ENCODE assay signal across 9 mouse cellular contexts in the genomic region with DNA sequence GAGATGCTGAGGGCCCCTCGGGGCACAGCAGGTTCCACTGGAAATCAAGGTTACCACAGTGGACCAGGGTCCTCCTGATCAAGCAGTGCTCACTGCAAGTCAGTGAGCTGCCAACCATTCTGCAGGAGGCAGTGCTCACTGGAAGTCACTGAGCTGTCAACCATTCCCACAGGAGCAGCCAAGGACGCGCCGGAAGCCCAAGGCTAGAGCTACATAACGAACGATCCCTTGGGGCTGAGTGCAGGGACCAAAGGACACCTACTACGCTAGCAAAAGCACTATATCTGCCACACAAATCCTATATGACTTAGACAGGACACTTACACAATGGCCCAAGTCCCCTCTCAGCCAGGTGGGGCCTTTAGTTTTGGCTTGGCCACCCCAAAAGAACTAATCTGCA. TPM values are rescaled to one million over a fixed set of nuclear protein-coding genes. Genes with fewer than 3 reads are reported as not detected.
DNase-seq lines count a peak whose midpoint lies in the region; ATAC-seq and TF ChIP-seq lines count a peak whose summit lies in the region.
"Had no signal": no experiment of that assay in that cellular context is flagged by ENCODE, and none has a peak within 500 bp of the region (broad histone marks: within the 10 kb centered on the region; RNA-seq: fewer than 3 reads in every experiment).

No protein-coding gene starts in this region.

- H3K9me3 ChIP-seq in lung, embryonic 16.5 days (ENCODE audit: control insufficient read depth, low read length): no peaks in the 10 kb centered on the region
- no peaks in the 10 kb centered on the region for H3K9me3 ChIP-seq in embryonic facial prominence, embryonic 15.5 days (replicated peaks)
- no peaks in the 10 kb centered on the region for H3K9me3 ChIP-seq in intestine, postnatal 0 days (ENCODE audit: control insufficient read depth)

- peak overlapping the region; percentile 34 for H3K9ac ChIP-seq in lung, embryonic 16.5 days (ENCODE audit: low read length)
- H3K9ac ChIP-seq in embryonic facial prominence, embryonic 15.5 days: no peak overlapping the region
- H3K9ac ChIP-seq in intestine, postnatal 0 days (ENCODE audit: low read depth, low read length): no peak overlapping the region
- H3K9ac ChIP-seq: midbrain, embryonic 12.5 days had no signal

- 63% methylated on average over 7 of the region's 7 CpGs for WGBS in lung, embryonic 16.5 days
- 70% methylated on average over 7 of the region's 7 CpGs for WGBS in embryonic facial prominence, embryonic 15.5 days
- WGBS in intestine, postnatal 0 days: 56% methylated on average over 7 of the region's 7 CpGs

- peak overlapping the region; percentile 95 for H3K27ac ChIP-seq in lung, embryonic 16.5 days (ENCODE audit: low read length)
- H3K27ac ChIP-seq in embryonic facial prominence, embryonic 15.5 days (replicated peaks): peak overlapping the region; percentile 85
- 0 out of 2 replicates have a peak overlapping the region, but pooled peaks have one; percentile 46 for H3K27ac ChIP-seq in intestine, postnatal 0 days (ENCODE audit: low read depth, low read length)

- DNase-seq in lung, postnatal 25 days (ENCODE audit: low spot score): no peak
- no peak for DNase-seq in thymus, postnatal 4 days

- no peak overlapping the region for H3ac ChIP-seq in myocyte (ENCODE audit: control insufficient read depth, insufficient read length)

- H3K4me3 ChIP-seq in lung, embryonic 16.5 days (ENCODE audit: low read length): no peak overlapping the region
- H3K4me3 ChIP-seq in embryonic facial prominence, embryonic 15.5 days (replicated peaks): no peak overlapping the region
- no peak overlapping the region for H3K4me3 ChIP-seq in intestine, postnatal 0 days (ENCODE audit: low read depth, low read length)
- no peak overlapping the region for H3K4me3 ChIP-seq in myocyte
- H3K4me3 ChIP-seq: midbrain, embryonic 12.5 days had no signal

- H3K4me2 ChIP-seq in lung, embryonic 16.5 days (ENCODE audit: low read depth, low read length): peak overlapping the region; percentile 33
- H3K4me2 ChIP-seq in embryonic facial prominence, embryonic 15.5 days (replicated peaks): peak overlapping the region; percentile 8; the same call in 1 of the 2 replicates
- H3K4me2 ChIP-seq in intestine, postnatal 0 days (replicated peaks; ENCODE audit: low read depth): no peak overlapping the region; the same call in 1 of the 2 replicates
- H3K4me2 ChIP-seq in myocyte (ENCODE audit: low read depth): peak overlapping the region; percentile 90
- H3K4me2 ChIP-seq: midbrain, embryonic 12.5 days had no signal

- no peak for TF ChIP-seq CTCF in intestine, postnatal 0 days (IDR thresholded peaks at IDR 0.05; ENCODE audit: low read depth)

- H3K79me2 ChIP-seq in myocyte (ENCODE audit: control insufficient read depth, insufficient read depth): peaks cover 85% of the 10 kb centered on the region

- ATAC-seq in lung, embryonic 16.5 days (ENCODE audit: low read depth): 0 out of 2 replicates have a peak, but pooled peaks have one; percentile 2
- no peak for ATAC-seq in embryonic facial prominence, embryonic 15.5 days (ENCODE audit: insufficient number of reproducible peaks, low FRiP score, low TSS enrichment, low read depth)
- ATAC-seq in intestine, postnatal 0 days: no peak
- no peak for ATAC-seq in erythroblast, adult 5-6 weeks (replicated peaks; ENCODE audit: low FRiP score, poor library complexity, severe bottlenecking)

- H3K36me3 ChIP-seq in lung, embryonic 16.5 days (ENCODE audit: control insufficient read depth, insufficient read depth, low read length): no peaks in the 10 kb centered on the region
- no peaks in the 10 kb centered on the region for H3K36me3 ChIP-seq in embryonic facial prominence, embryonic 15.5 days
- no peaks in the 10 kb centered on the region for H3K36me3 ChIP-seq in intestine, postnatal 0 days (ENCODE audit: control insufficient read depth, insufficient read depth)
- H3K36me3 ChIP-seq in myocyte (ENCODE audit: control insufficient read depth, insufficient read depth): no peaks in the 10 kb centered on the region
- H3K36me3 ChIP-seq: midbrain, embryonic 12.5 days had no signal

- TF ChIP-seq POLR2A in myocyte (IDR thresholded peaks at IDR 0.05; ENCODE audit: insufficient read length, low read depth): no peak

- H3K4me1 ChIP-seq in lung, embryonic 16.5 days (replicated peaks; ENCODE audit: control insufficient read depth, insufficient read depth, low read length): peaks cover 58% of the 10 kb centered on the region
- H3K4me1 ChIP-seq in embryonic facial prominence, embryonic 15.5 days: peaks cover 72% of the 10 kb centered on the region
- H3K4me1 ChIP-seq in intestine, postnatal 0 days (replicated peaks; ENCODE audit: control insufficient read depth, insufficient read depth, low read length): peaks cover 12% of the 10 kb centered on the region

- H3K27me3 ChIP-seq in lung, embryonic 16.5 days (ENCODE audit: control insufficient read depth, insufficient read depth, low read depth, low read length): no peaks in the 10 kb centered on the region
- no peaks in the 10 kb centered on the region for H3K27me3 ChIP-seq in embryonic facial prominence, embryonic 15.5 days
- H3K27me3 ChIP-seq in intestine, postnatal 0 days (replicated peaks; ENCODE audit: control insufficient read depth, insufficient read depth, low read length): no peaks in the 10 kb centered on the region
- no peaks in the 10 kb centered on the region for H3K27me3 ChIP-seq in myocyte (ENCODE audit: control insufficient read depth, insufficient read depth, insufficient read length)
- H3K27me3 ChIP-seq: Patski had no signal

TF ChIP-seq in myocyte, 11 proteins besides CTCF, POLR2A, EP300 and RAD21:
- TF ChIP-seq MYOG (IDR thresholded peaks at IDR 0.05; ENCODE audit: control insufficient read depth in 1 of 3, insufficient read depth in 1 of 3, insufficient read length in 2 of 3, low read depth in 2 of 3) (no peak), TCF3 (IDR thresholded peaks at IDR 0.05; ENCODE audit: insufficient read length, low read depth) (no peak), SRF (IDR thresholded peaks at IDR 0.05; ENCODE audit: control insufficient read depth, insufficient read length, low read depth) (no peak), E2F4 (IDR thresholded peaks at IDR 0.05; ENCODE audit: insufficient read depth) (no peak), MYOD1 (IDR thresholded peaks at IDR 0.05; ENCODE audit: control insufficient read depth in 1 of 3, insufficient read length in 2 of 3, low read depth in 2 of 3) (no peak), CEBPB (IDR thresholded peaks at IDR 0.05; ENCODE audit: insufficient read depth, poor library complexity, severe bottlenecking) (no peak), USF1 (IDR thresholded peaks at IDR 0.05; ENCODE audit: low read depth) (no peak), MAX (IDR thresholded peaks at IDR 0.05; ENCODE audit: low read depth) (no peak), REST (IDR thresholded peaks at IDR 0.05; ENCODE audit: insufficient read depth, insufficient read length) (no peak), POLR2AphosphoS2 (IDR thresholded peaks at IDR 0.05; ENCODE audit: insufficient read length, low read depth) (no peak)

RNA-seq across cellular contexts. Expression of gene Lrp5, which starts 5.6 kb away (rescaled TPM):
- 7.4 and 7.8 TPM in 2 replicates for polyA plus RNA-seq in lung, embryonic 16.5 days (2015; fragmentation: Nextera tagmentation; extraction: Ambion mirVana)
- 7.7 and 8.6 TPM in 2 replicates for polyA plus RNA-seq in embryonic facial prominence, embryonic 15.5 days (2015; fragmentation: Nextera tagmentation; extraction: Ambion mirVana)
- 2.8 and 3.2 TPM in 2 replicates for polyA plus RNA-seq in intestine, postnatal 0 days (2015; fragmentation: Nextera tagmentation; extraction: Ambion mirVana)
- 42.5 TPM for polyA plus RNA-seq in myocyte (2012; fragmentation: generic; extraction: Trizol)
- 3.8 and 4.4 TPM in 2 replicates for total RNA-seq in erythroblast, adult 5-6 weeks (2015; ENCODE audit: low replicate concordance)
- total RNA-seq in erythroblast, adult 5-6 weeks (2017; ENCODE audit: low replicate concordance): 2.7 and 2.8 TPM in 2 replicates

RNA-seq across cellular contexts. Expression of gene 1810055G02Rik, which starts 27.4 kb away (rescaled TPM):
- 28.3 and 32.4 TPM in 2 replicates for polyA plus RNA-seq in lung, embryonic 16.5 days (2015; fragmentation: Nextera tagmentation; extraction: Ambion mirVana)
- polyA plus RNA-seq in embryonic facial prominence, embryonic 15.5 days (2015; fragmentation: Nextera tagmentation; extraction: Ambion mirVana): 54.4 and 55.9 TPM in 2 replicates
- polyA plus RNA-seq in intestine, postnatal 0 days (2015; fragmentation: Nextera tagmentation; extraction: Ambion mirVana): 215 and 238 TPM in 2 replicates
- 51.1 TPM for polyA plus RNA-seq in myocyte (2012; fragmentation: generic; extraction: Trizol)
- 8.3 and 8.6 TPM in 2 replicates for total RNA-seq in erythroblast, adult 5-6 weeks (2015; ENCODE audit: low replicate concordance)
- 2.5 and 4.0 TPM in 2 replicates for total RNA-seq in erythroblast, adult 5-6 weeks (2017; ENCODE audit: low replicate concordance)
